Mouse (Mus musculus): ENCODE results near the gene Dcun1d2. TPM values are rescaled to one million over a fixed set of nuclear protein-coding genes. Genes with fewer than 3 reads are reported as not detected.
A peak's percentile ranks its signal among the peaks of the same experiment; 100 is the strongest.
"Not testable (repeated sequence)": the region's sequence is repeated elsewhere in the genome, so short reads cannot be mapped to it uniquely, and the experiment has no call there.

Dcun1d2 gene
- total RNA-seq (2014; rRNA removed) (33.7 and 34.3 TPM in 2 replicates), polyA plus RNA-seq (2015; fragmentation: Nextera tagmentation; extraction: Ambion mirVana) (24.2 and 27.2 TPM in 2 replicates)

GRCm38 (mm10) chr8:13287692-13288623 lies at the start of gene Dcun1d2, which contains the start of gene Tmco3:
TSS of gene Dcun1d2 (minus strand) at chr8:13288131.
TSS of gene Tmco3 (plus strand) at chr8:13288190.
- peaks cover 4% of the 10 kb centered on the region for H3K36me3 ChIP-seq (ENCODE audit: insufficient read depth)
- H3K9me3 ChIP-seq (ENCODE audit: low read length) = no peaks in the 10 kb centered on the region
- peak within 1 kb of the TSS; percentile 76 for H3K9ac ChIP-seq
- peak within 1 kb of the TSS; percentile 92 for H3K4me2 ChIP-seq (ENCODE audit: low read depth)
- peak within 1 kb of the TSS; percentile 84 for H3K4me3 ChIP-seq (ENCODE audit: low read depth, low read length)
- H3K27me3 ChIP-seq (ENCODE audit: insufficient read depth, low read length) = no peaks in the 10 kb centered on the region
- WGBS = 1% methylated on average over 79 of the region's 79 CpGs
- peaks cover 14% of the 10 kb centered on the region for H3K4me1 ChIP-seq (ENCODE audit: insufficient read depth)
- no peak for TF ChIP-seq CTCF (IDR thresholded peaks at IDR 0.05; ENCODE audit: low read depth)
- ATAC-seq (peak; percentile 96), DNase-seq (peak; percentile 99)
- H3K27ac ChIP-seq (ENCODE audit: low read depth, low read length) = peak within 1 kb of the TSS; percentile 86

- WGBS = 82% methylated on average over 3 of the region's 3 CpGs
- Histone ChIP-seq H3K4me3 (ENCODE audit: low read depth, low read length) (peak overlapping the region; percentile 85; the same call in 1 of the 2 replicates), H3K4me1 (ENCODE audit: insufficient read depth) (peaks cover 4% of the 10 kb centered on the region; the same call in 1 of the 2 replicates), H3K27me3 (ENCODE audit: insufficient read depth, low read length) (no peaks in the 10 kb centered on the region), H3K9me3 (ENCODE audit: low read length) (no peaks in the 10 kb centered on the region), H3K36me3 (ENCODE audit: insufficient read depth) (peaks cover 18% of the 10 kb centered on the region), H3K27ac (ENCODE audit: low read depth, low read length) (no peak overlapping the region), H3K4me2 (ENCODE audit: low read depth) (peak overlapping the region; percentile 82), H3K9ac (no peak overlapping the region)
- ATAC-seq (no peak), DNase-seq (no peak)
- TF ChIP-seq CTCF (IDR thresholded peaks at IDR 0.05; ENCODE audit: low read depth) = no peak
Measured at GRCm38 (mm10) chr8:13337678-13338077, 49.7 kb upstream of the Dcun1d2 start.

DNA sequence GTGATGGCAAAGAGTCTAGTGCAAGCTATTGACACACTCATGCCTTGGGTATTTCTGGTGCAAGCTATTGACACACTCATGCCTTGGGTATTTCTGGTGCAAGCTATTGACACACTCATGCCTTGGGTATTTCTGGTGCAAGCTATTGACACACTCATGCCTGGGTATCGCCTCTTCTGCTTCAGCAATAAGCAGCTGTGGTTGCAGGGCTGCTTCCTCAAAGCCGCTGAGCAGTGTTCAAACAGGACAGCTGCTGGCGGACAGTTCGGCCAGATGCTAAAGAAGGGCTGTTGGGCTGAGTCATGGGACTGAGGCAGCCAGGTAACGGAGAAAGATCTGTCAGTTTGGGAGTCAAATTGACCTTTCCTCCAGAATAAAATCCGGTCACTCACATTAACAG lies 49.3 kb upstream of the Dcun1d2 start:
- not testable (repeated sequence) for H3K27me3 ChIP-seq (ENCODE audit: insufficient read depth, low read length); H3K27ac ChIP-seq (ENCODE audit: low read depth, low read length); H3K4me2 ChIP-seq (ENCODE audit: low read depth); H3K9me3 ChIP-seq (ENCODE audit: low read length); ATAC-seq; H3K9ac ChIP-seq; H3K4me1 ChIP-seq (ENCODE audit: insufficient read depth); DNase-seq; H3K4me3 ChIP-seq (ENCODE audit: low read depth, low read length)
- H3K36me3 ChIP-seq (ENCODE audit: insufficient read depth) = peaks cover 14% of the 10 kb centered on the region
- 87% methylated on average over 6 of the region's 6 CpGs for WGBS

DNA sequence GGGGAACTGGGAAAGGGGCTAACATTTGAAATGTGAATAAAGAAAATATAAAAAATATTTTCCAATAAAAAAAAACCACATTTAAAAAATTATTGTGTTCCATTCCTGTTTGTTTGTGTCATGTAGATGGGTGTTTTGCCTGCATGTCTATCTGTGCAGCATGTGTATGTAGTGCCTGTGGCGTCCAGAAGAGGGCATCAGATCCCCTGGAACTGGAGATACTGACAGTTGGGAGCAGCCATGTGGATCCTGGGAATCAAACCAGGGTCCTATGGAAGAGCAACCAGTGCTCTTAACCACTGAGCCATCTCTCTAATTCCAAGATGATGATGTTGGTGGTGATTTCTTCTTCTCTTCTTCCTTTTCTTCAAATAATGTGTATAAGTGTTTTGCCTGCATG lies 46.7 kb upstream of the Dcun1d2 start:
- ATAC-seq (no peak), DNase-seq (no peak)
- 43% methylated on average over 1 of the region's 1 CpGs for WGBS
- Histone ChIP-seq H3K4me2 (ENCODE audit: low read depth) (no peak overlapping the region), H3K4me3 (ENCODE audit: low read depth, low read length) (no peak overlapping the region), H3K36me3 (ENCODE audit: insufficient read depth) (no peaks in the 10 kb centered on the region), H3K4me1 (ENCODE audit: insufficient read depth) (no peaks in the 10 kb centered on the region), H3K9ac (no peak overlapping the region), H3K27me3 (ENCODE audit: insufficient read depth, low read length) (no peaks in the 10 kb centered on the region), H3K9me3 (ENCODE audit: low read length) (no peaks in the 10 kb centered on the region), H3K27ac (ENCODE audit: low read depth, low read length) (no peak overlapping the region)
- TF ChIP-seq CTCF (IDR thresholded peaks at IDR 0.05; ENCODE audit: low read depth) = peak; percentile 25; the same call in 1 of the 2 replicates

DNA sequence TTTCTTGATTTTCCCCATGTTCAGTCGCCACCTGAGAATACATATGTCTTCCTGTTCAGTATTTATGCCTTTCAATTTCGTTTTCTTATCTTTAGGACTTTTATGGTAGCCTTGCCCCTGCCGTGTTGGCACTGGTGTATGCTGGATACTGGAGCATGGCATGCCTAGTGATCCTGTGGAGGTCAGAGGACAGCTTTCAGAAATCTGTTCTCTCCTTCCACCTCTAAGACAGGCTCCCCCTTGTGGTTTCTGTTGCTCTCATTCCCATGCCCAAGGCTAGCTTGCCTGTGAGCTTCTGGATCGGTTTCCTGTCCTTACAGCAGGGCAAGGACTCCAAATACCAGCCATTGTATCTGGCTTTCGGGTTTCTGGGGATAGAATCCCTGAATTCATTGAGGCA lies 38.7 kb upstream of the Dcun1d2 start:
- ATAC-seq (no peak), DNase-seq (no peak)

GRCm38 (mm10) chr8:13316671-13317070 lies 28.7 kb upstream of the Dcun1d2 start:
- WGBS = 94% methylated on average over 10 of the region's 10 CpGs
- TF ChIP-seq CTCF (IDR thresholded peaks at IDR 0.05; ENCODE audit: low read depth) = no peak
- Histone ChIP-seq H3K9ac (no peak overlapping the region), H3K9me3 (ENCODE audit: low read length) (no peaks in the 10 kb centered on the region), H3K4me1 (ENCODE audit: insufficient read depth) (no peaks in the 10 kb centered on the region), H3K4me2 (ENCODE audit: low read depth) (no peak overlapping the region), H3K27ac (ENCODE audit: low read depth, low read length) (no peak overlapping the region), H3K4me3 (ENCODE audit: low read depth, low read length) (no peak overlapping the region), H3K27me3 (ENCODE audit: insufficient read depth, low read length) (no peaks in the 10 kb centered on the region), H3K36me3 (ENCODE audit: insufficient read depth) (peaks cover 59% of the 10 kb centered on the region)
- no peak for DNase-seq
- ATAC-seq = no peak

More for the DNA sequence above, 38.7 kb upstream of the Dcun1d2 start:
- 41% methylated on average over 5 of the region's 5 CpGs for WGBS
- no peak overlapping the region for H3K4me2 ChIP-seq (ENCODE audit: low read depth)
- H3K9me3 ChIP-seq (ENCODE audit: low read length) = no peaks in the 10 kb centered on the region
- peak; percentile 50; the same call in 1 of the 2 replicates for TF ChIP-seq CTCF (IDR thresholded peaks at IDR 0.05; ENCODE audit: low read depth)
- H3K27me3 ChIP-seq (ENCODE audit: insufficient read depth, low read length) = no peaks in the 10 kb centered on the region
- peaks cover 11% of the 10 kb centered on the region; the same call in 1 of the 2 replicates for H3K36me3 ChIP-seq (ENCODE audit: insufficient read depth)
- H3K9ac ChIP-seq = no peak overlapping the region
- no peaks in the 10 kb centered on the region for H3K4me1 ChIP-seq (ENCODE audit: insufficient read depth)
- H3K27ac ChIP-seq (ENCODE audit: low read depth, low read length) = no peak overlapping the region
- no peak overlapping the region for H3K4me3 ChIP-seq (ENCODE audit: low read depth, low read length)

DNA sequence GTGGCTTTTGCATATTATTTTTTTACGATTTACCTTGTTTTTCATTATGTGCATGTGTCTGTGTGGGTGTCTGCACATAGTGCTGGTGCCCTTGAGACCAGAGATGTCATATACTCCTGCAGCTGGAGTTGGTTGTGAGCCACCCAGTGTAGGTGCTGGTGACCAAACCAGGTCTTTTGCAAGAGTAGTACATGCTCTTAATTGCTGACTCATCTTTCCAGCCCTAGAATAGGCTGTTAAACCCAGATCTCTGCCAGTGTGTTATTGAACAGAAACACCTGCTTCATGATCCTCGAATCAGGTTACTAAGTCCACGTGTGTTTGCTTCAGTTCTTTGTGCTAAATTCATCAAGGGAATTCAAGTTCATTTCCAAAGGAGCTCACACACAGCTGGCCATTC lies 27.0 kb upstream of the Dcun1d2 start:
- DNase-seq = no peak
- Histone ChIP-seq H3K27me3 (ENCODE audit: insufficient read depth, low read length) (no peaks in the 10 kb centered on the region), H3K9ac (no peak overlapping the region), H3K4me1 (ENCODE audit: insufficient read depth) (no peaks in the 10 kb centered on the region), H3K9me3 (ENCODE audit: low read length) (no peaks in the 10 kb centered on the region), H3K4me2 (ENCODE audit: low read depth) (no peak overlapping the region), H3K4me3 (ENCODE audit: low read depth, low read length) (no peak overlapping the region), H3K27ac (ENCODE audit: low read depth, low read length) (no peak overlapping the region), H3K36me3 (ENCODE audit: insufficient read depth) (peaks cover 62% of the 10 kb centered on the region)
- no peak for ATAC-seq
- no peak for TF ChIP-seq CTCF (IDR thresholded peaks at IDR 0.05; ENCODE audit: low read depth)
- WGBS = 89% methylated on average over 3 of the region's 3 CpGs

Data from forebrain, postnatal 0 days (tissue).